Mouse (Mus musculus) splenic B cell, adult 2 months (primary cell): ENCODE data around the gene Rpap3.
"Not testable (repeated sequence)": the region's sequence is repeated elsewhere in the genome, so short reads cannot be mapped to it uniquely, and the experiment has no call there.

Experiments used
- DNase-seq: peaks from one replicate; pipeline ENCODE4 v3.0.0-alpha.2; 2011; ENCODE audit warnings: low read depth, low spot score
- H3K27me3 ChIP-seq: 2 replicates; pipeline ENCODE4 v1.6.1; 2012; ENCODE audit warnings: mild to moderate bottlenecking, low read length, moderate library complexity, mixed read lengths; ENCODE audit not compliant: control insufficient read depth, poor library complexity, insufficient read depth, severe bottlenecking
- H3K36me3 ChIP-seq: 2 replicates; pipeline ENCODE4 v1.6.1; 2012; ENCODE audit warnings: mild to moderate bottlenecking, low read length, moderate library complexity, mixed read lengths; ENCODE audit not compliant: control insufficient read depth, poor library complexity, insufficient read depth, severe bottlenecking

Rpap3 gene

GRCm38 (mm10) chr15:97684118-97684517, 21.5 kb downstream of the Rpap3 start:
- H3K36me3 ChIP-seq, result peaks cover 24% of the 10 kb centered on the region
- H3K27me3 ChIP-seq, result no peaks in the 10 kb centered on the region
- DNase-seq, result no peak

GRCm38 (mm10) chr15:97682053-97682452, 23.6 kb downstream of the Rpap3 start:
- Histone ChIP-seq H3K27me3 (no peaks in the 10 kb centered on the region), H3K36me3 (peaks cover 24% of the 10 kb centered on the region)
- no peak for DNase-seq

- H3K36me3 ChIP-seq, result peaks cover 22% of the 10 kb centered on the region
- DNase-seq, result no peak
Observed at GRCm38 (mm10) chr15:97679991-97680681, 25.5 kb downstream of the Rpap3 start.

GRCm38 (mm10) chr15:97677341-97677740, 28.3 kb downstream of the Rpap3 start:
- no peak for DNase-seq
- peaks cover 11% of the 10 kb centered on the region for H3K36me3 ChIP-seq
- no peaks in the 10 kb centered on the region for H3K27me3 ChIP-seq

More at GRCm38 (mm10) chr15:97679991-97680681, 25.5 kb downstream of the Rpap3 start:
- H3K27me3 ChIP-seq, result no peaks in the 10 kb centered on the region

GRCm38 (mm10) chr15:97675927-97676326, 29.7 kb downstream of the Rpap3 start:
- DNase-seq, result no peak
- Histone ChIP-seq H3K36me3 (peaks cover 8% of the 10 kb centered on the region), H3K27me3 (no peaks in the 10 kb centered on the region)

- no peaks in the 10 kb centered on the region for H3K27me3 ChIP-seq
- DNase-seq, result no peak
- peaks cover 8% of the 10 kb centered on the region for H3K36me3 ChIP-seq
Observed at GRCm38 (mm10) chr15:97674423-97674822, 31.2 kb downstream of the Rpap3 start.

- no peak for DNase-seq
- H3K36me3 ChIP-seq, result peaks cover 8% of the 10 kb centered on the region
- no peaks in the 10 kb centered on the region for H3K27me3 ChIP-seq
Observed at GRCm38 (mm10) chr15:97673256-97674000, 32.2 kb downstream of the Rpap3 start.

- Histone ChIP-seq H3K27me3 (no peaks in the 10 kb centered on the region), H3K36me3 (peaks cover 5% of the 10 kb centered on the region)
- DNase-seq, result no peak
Observed at GRCm38 (mm10) chr15:97672211-97672765, 33.3 kb downstream of the Rpap3 start.

GRCm38 (mm10) chr15:97670554-97670953, 35.1 kb downstream of the Rpap3 start:
- H3K27me3 ChIP-seq, result no peaks in the 10 kb centered on the region
- DNase-seq, result no peak
- H3K36me3 ChIP-seq, result 0 out of 2 replicates have a peak, but pooled peaks cover 2% of the 10 kb centered on the region

GRCm38 (mm10) chr15:97668158-97668877, 37.3 kb downstream of the Rpap3 start:
- DNase-seq, H3K27me3 ChIP-seq, H3K36me3 ChIP-seq: not testable (repeated sequence)

- DNase-seq, result peak; percentile 80
- Histone ChIP-seq H3K27me3 (no peaks in the 10 kb centered on the region), H3K36me3 (no peaks in the 10 kb centered on the region)
Observed at GRCm38 (mm10) chr15:97667437-97667836, 38.2 kb downstream of the Rpap3 start.

GRCm38 (mm10) chr15:97666457-97666770, 39.2 kb downstream of the Rpap3 start:
- DNase-seq, result no peak
- H3K27me3 ChIP-seq, result no peaks in the 10 kb centered on the region
- H3K36me3 ChIP-seq, result no peaks in the 10 kb centered on the region

- DNase-seq, result no peak
- no peaks in the 10 kb centered on the region for H3K36me3 ChIP-seq
- H3K27me3 ChIP-seq, result no peaks in the 10 kb centered on the region
Observed at GRCm38 (mm10) chr15:97665770-97666456, 39.7 kb downstream of the Rpap3 start.

GRCm38 (mm10) chr15:97664981-97665668, 40.5 kb downstream of the Rpap3 start:
- DNase-seq, result peak; percentile 72
- no peaks in the 10 kb centered on the region for H3K36me3 ChIP-seq
- no peaks in the 10 kb centered on the region for H3K27me3 ChIP-seq
